In the genomic region with DNA sequence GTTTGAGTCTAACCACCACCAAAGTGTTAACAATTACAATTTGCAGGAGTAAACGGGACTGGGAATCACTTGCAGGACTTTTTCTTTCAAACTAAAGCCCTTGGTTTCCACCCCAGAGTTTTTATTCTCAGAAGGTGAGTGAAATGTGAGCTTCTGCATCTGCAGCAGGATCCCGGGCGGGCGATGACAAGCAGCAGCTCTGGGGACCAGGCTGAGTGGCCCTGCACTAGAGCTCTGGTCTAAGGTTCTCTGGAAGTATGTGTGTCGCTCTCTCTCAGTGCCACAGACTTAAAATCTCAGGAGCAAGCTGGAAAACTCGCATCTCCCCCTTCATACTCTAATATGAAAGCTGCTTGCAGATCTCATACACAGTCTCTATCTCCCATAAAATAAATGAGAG, we compare ENCODE assay signal across 22 mouse cellular contexts. TPM values are rescaled to one million over a fixed set of nuclear protein-coding genes. Genes with fewer than 3 reads are reported as not detected.
DNase-seq lines count a peak whose midpoint lies in the region; ATAC-seq lines count a peak whose summit lies in the region.
"Had no signal": no experiment of that assay in that cellular context is flagged by ENCODE, and none has a peak within 500 bp of the region (broad histone marks: within the 10 kb centered on the region; RNA-seq: fewer than 3 reads in every experiment).

No protein-coding gene starts in this region.

- WGBS in limb, embryonic 10.5 days: 65% methylated on average over 6 of the region's 6 CpGs
- WGBS in limb, embryonic 11.5 days: 35% methylated on average over 6 of the region's 6 CpGs
- WGBS in limb, embryonic 13.5 days: 18% methylated on average over 6 of the region's 6 CpGs

- H3K4me2 ChIP-seq in limb, embryonic 11.5 days (ENCODE audit: low read depth, severe bottlenecking): no peak overlapping the region
- 0 out of 2 replicates have a peak overlapping the region, but pooled peaks have one; percentile 16 for H3K4me2 ChIP-seq in limb, embryonic 13.5 days (replicated peaks)
- H3K4me2 ChIP-seq: embryonic facial prominence, embryonic 13.5 days; embryonic facial prominence, embryonic 15.5 days; forebrain, embryonic 12.5 days had no signal

- H3K36me3 ChIP-seq in limb, embryonic 10.5 days: no peaks in the 10 kb centered on the region
- H3K36me3 ChIP-seq in limb, embryonic 11.5 days (ENCODE audit: control insufficient read depth, insufficient read depth, low read length): no peaks in the 10 kb centered on the region
- H3K36me3 ChIP-seq in limb, embryonic 13.5 days: no peaks in the 10 kb centered on the region
- H3K36me3 ChIP-seq: embryonic facial prominence, embryonic 13.5 days; embryonic facial prominence, embryonic 15.5 days; forebrain, embryonic 10.5 days; forebrain, embryonic 12.5 days had no signal

- H3K9me3 ChIP-seq in limb, embryonic 10.5 days (replicated peaks): no peaks in the 10 kb centered on the region
- H3K9me3 ChIP-seq in limb, embryonic 11.5 days (ENCODE audit: control insufficient read depth, low read length): no peaks in the 10 kb centered on the region
- H3K9me3 ChIP-seq in limb, embryonic 13.5 days: no peaks in the 10 kb centered on the region
- H3K9me3 ChIP-seq: embryonic facial prominence, embryonic 13.5 days; embryonic facial prominence, embryonic 15.5 days; forebrain, embryonic 10.5 days; forebrain, embryonic 12.5 days had no signal

- peak; percentile 47 for DNase-seq in limb, embryonic 10.5 days (ENCODE audit: low spot score)
- DNase-seq in limb, embryonic 11.5 days (ENCODE audit: low spot score): peak; percentile 63
- no peak for DNase-seq in cerebellum, adult 8-10 months
- no peak for DNase-seq in thymus, postnatal 0 days (ENCODE audit: low spot score)
- no peak for DNase-seq in cerebellum, postnatal 14 days
- DNase-seq: adrenal gland, adult 2 months; adrenal gland, postnatal 10 days; adrenal gland, postnatal 25 days; cerebellum, adult 11 months; cerebellum, adult 18-20 months; cerebellum, adult 9-10 months; cerebellum, postnatal 10 days; cerebellum, postnatal 36 days; embryo, embryonic 11 days had no signal

- no peaks in the 10 kb centered on the region for H3K27me3 ChIP-seq in limb, embryonic 10.5 days (ENCODE audit: low read depth, poor library complexity, severe bottlenecking)
- H3K27me3 ChIP-seq in limb, embryonic 11.5 days (ENCODE audit: control insufficient read depth, insufficient read depth, low read length): no peaks in the 10 kb centered on the region
- 0 out of 2 replicates have a peak, but pooled peaks cover 3% of the 10 kb centered on the region for H3K27me3 ChIP-seq in limb, embryonic 13.5 days
- H3K27me3 ChIP-seq: embryonic facial prominence, embryonic 13.5 days; embryonic facial prominence, embryonic 15.5 days; forebrain, embryonic 12.5 days had no signal

- H3K4me3 ChIP-seq in limb, embryonic 10.5 days: no peak overlapping the region
- no peak overlapping the region for H3K4me3 ChIP-seq in limb, embryonic 11.5 days (ENCODE audit: low read depth, low read length)
- no peak overlapping the region for H3K4me3 ChIP-seq in limb, embryonic 13.5 days
- H3K4me3 ChIP-seq: embryonic facial prominence, embryonic 13.5 days; embryonic facial prominence, embryonic 15.5 days; erythroblast, embryonic 14.5 days; forebrain, embryonic 10.5 days; forebrain, embryonic 12.5 days had no signal

- H3K4me1 ChIP-seq in limb, embryonic 10.5 days: peaks cover 11% of the 10 kb centered on the region; the same call in 1 of the 2 replicates
- 0 out of 2 replicates have a peak, but pooled peaks cover 6% of the 10 kb centered on the region for H3K4me1 ChIP-seq in limb, embryonic 11.5 days (ENCODE audit: control insufficient read depth, insufficient read depth, low read length)
- peaks cover 14% of the 10 kb centered on the region for H3K4me1 ChIP-seq in limb, embryonic 13.5 days
- H3K4me1 ChIP-seq: embryonic facial prominence, embryonic 15.5 days; forebrain, embryonic 10.5 days; forebrain, embryonic 12.5 days had no signal

- no peak for ATAC-seq in limb, embryonic 11.5 days (ENCODE audit: insufficient number of reproducible peaks, low FRiP score, low TSS enrichment, low read depth)
- 0 out of 2 replicates have a peak, but pooled peaks have one; percentile 40 for ATAC-seq in limb, embryonic 13.5 days (ENCODE audit: low FRiP score, low read depth)
- ATAC-seq: forebrain, embryonic 14.5 days; forebrain, embryonic 16.5 days had no signal

- H3K27ac ChIP-seq in limb, embryonic 10.5 days: peak overlapping the region; percentile 47; the same call in 1 of the 2 replicates
- H3K27ac ChIP-seq in limb, embryonic 11.5 days (replicated peaks; ENCODE audit: low read depth, low read length): no peak overlapping the region
- peak overlapping the region; percentile 33; the same call in 1 of the 2 replicates for H3K27ac ChIP-seq in limb, embryonic 13.5 days
- H3K27ac ChIP-seq: embryonic facial prominence, embryonic 13.5 days; embryonic facial prominence, embryonic 15.5 days; forebrain, embryonic 10.5 days; forebrain, embryonic 12.5 days had no signal

- H3K9ac ChIP-seq in limb, embryonic 11.5 days (ENCODE audit: low read length): no peak overlapping the region
- no peak overlapping the region for H3K9ac ChIP-seq in limb, embryonic 13.5 days
- H3K9ac ChIP-seq: embryonic facial prominence, embryonic 13.5 days; embryonic facial prominence, embryonic 15.5 days; forebrain, embryonic 12.5 days had no signal

RNA-seq across cellular contexts. Expression of a gene that starts 15.8 kb away (rescaled TPM):
- 0.59 and 0.95 TPM in 2 replicates for polyA plus RNA-seq in limb, embryonic 10.5 days (2016; fragmentation: Nextera tagmentation; extraction: Ambion mirVana)
- 1.2 and 1.8 TPM in 2 replicates for polyA plus RNA-seq in limb, embryonic 11.5 days (2014; fragmentation: Nextera tagmentation; extraction: Ambion mirVana)
- 6.4 and 7.4 TPM in 2 replicates for polyA plus RNA-seq in limb, embryonic 13.5 days (2015; fragmentation: Nextera tagmentation; extraction: Ambion mirVana)
- 0.26 and 0.27 TPM in 2 replicates for polyA plus RNA-seq in thymus, postnatal 0 days (2015; fragmentation: Nextera tagmentation; extraction: Ambion mirVana)
- polyA plus RNA-seq: erythroblast, embryonic 14.5 days had no signal

Comparison
In these comparisons a context has a peak if more than half of its experiments do, and no peak if none do; other contexts are left out.
1. DNase-seq: peak in limb, embryonic 10.5 days (single experiment) and limb, embryonic 11.5 days (single experiment); none in cerebellum, adult 8-10 months (single experiment), thymus, postnatal 0 days (single experiment) and cerebellum, postnatal 14 days (0 of 2).